Mouse (Mus musculus) heart, postnatal 0 days (tissue): ENCODE measurements at regions not wholly inside any gene's neighbourhood (a gene's known extent, or its start where the extent isn't known, plus 50 kb on each side); places are given as distances from the start of the nearest gene placed in this dataset.
A peak's percentile ranks its signal among the peaks of the same experiment; 100 is the strongest.

ENCODE experiments used
- ATAC-seq: fragments of 200-750 bp; cut with Nextera tagmentation; 2 replicates; pipeline ENCODE4 v1.8.0; 2017; ENCODE audit warnings: low read depth, moderate number of reproducible peaks, moderate library complexity; ENCODE audit not compliant: insufficient read depth
- DNase-seq: peaks from one replicate; pipeline ENCODE4 v3.0.0-alpha.2; 2016; ENCODE audit warnings: low spot score
- H3K27ac ChIP-seq: fragments of 300-500 bp; sonication (generic); 2 replicates; pipeline ENCODE4 v1.5.1; 2014; ENCODE audit warnings: low read depth, mild to moderate bottlenecking
- H3K27me3 ChIP-seq: fragments of 300-500 bp; sonication (generic); 2 replicates; pipeline ENCODE4 v1.6.1; 2014; ENCODE audit warnings: low read length, mixed read lengths; ENCODE audit not compliant: control insufficient read depth, insufficient read depth
- H3K36me3 ChIP-seq: fragments of 300-500 bp; sonication (generic); replicated peaks from 2 replicates; pipeline ENCODE4 v1.6.1; 2014; ENCODE audit warnings: low read length, mixed read lengths; ENCODE audit not compliant: control insufficient read depth, insufficient read depth
- H3K4me1 ChIP-seq: fragments of 300-500 bp; sonication (generic); 2 replicates; pipeline ENCODE4 v1.6.1; 2014; ENCODE audit warnings: antibody characterized with exemption; ENCODE audit not compliant: control insufficient read depth, insufficient read depth
- H3K4me2 ChIP-seq: fragments of 300-500 bp; sonication (generic); 2 replicates; pipeline ENCODE4 v1.6.1; 2014; ENCODE audit warnings: low read depth, mild to moderate bottlenecking, low read length, moderate library complexity
- H3K4me3 ChIP-seq: fragments of 300-500 bp; sonication (generic); 2 replicates; pipeline ENCODE4 v1.5.1; 2014; ENCODE audit warnings: low read depth, low read length
- H3K9ac ChIP-seq: fragments of 300-500 bp; sonication (generic); replicated peaks from 2 replicates; pipeline ENCODE4 v1.6.1; 2014; ENCODE audit warnings: low read depth, low read length, mixed read lengths
- H3K9me3 ChIP-seq: fragments of 300-500 bp; sonication (generic); replicated peaks from 2 replicates; pipeline ENCODE4 v1.6.1; 2016; ENCODE audit warnings: low read length; ENCODE audit not compliant: control insufficient read depth
- CTCF ChIP-seq: IDR thresholded peaks from 2 replicates; pipeline ENCODE4 v1.5.1; 2016; ENCODE audit warnings: antibody characterized with exemption, control low read depth, low read depth
- EP300 ChIP-seq: IDR thresholded peaks from 2 replicates; pipeline ENCODE4 v1.6.1; 2016; ENCODE audit warnings: antibody characterized with exemption, low read depth
- WGBS: fragments of 180-500 bp; shearing (Covaris S2); extraction: QIAGEN DNeasy Blood & Tissue Kit; methylation state at CpG from one replicate; pipeline ENCODE4 v1.1.7; 2014; 5-methylcytosine and 5-hydroxymethylcytosine counted together

GRCm38 (mm10) chr10:117518793-117519669, 110.3 kb upstream of the Cpm start:
- no peaks in the 10 kb centered on the region for H3K4me1 ChIP-seq
- H3K27ac ChIP-seq: no peak overlapping the region
- no peak overlapping the region for H3K9ac ChIP-seq
- 74% methylated on average over 15 of the region's 15 CpGs for WGBS
- no peaks in the 10 kb centered on the region for H3K36me3 ChIP-seq
- DNase-seq (no peak), ATAC-seq (no peak)
- no peaks in the 10 kb centered on the region for H3K27me3 ChIP-seq
- no peaks in the 10 kb centered on the region for H3K9me3 ChIP-seq
- no peak overlapping the region for H3K4me3 ChIP-seq
- H3K4me2 ChIP-seq: no peak overlapping the region
- no peak for TF ChIP-seq CTCF
- TF ChIP-seq EP300: no peak

- Histone ChIP-seq H3K4me3 (no peak overlapping the region), H3K27me3 (no peaks in the 10 kb centered on the region), H3K9ac (no peak overlapping the region), H3K27ac (no peak overlapping the region), H3K4me1 (no peaks in the 10 kb centered on the region), H3K9me3 (no peaks in the 10 kb centered on the region), H3K4me2 (no peak overlapping the region), H3K36me3 (no peaks in the 10 kb centered on the region)
- DNase-seq (no peak), ATAC-seq (no peak)
- TF ChIP-seq EP300 (no peak), CTCF (no peak)
- 47% methylated on average over 14 of the region's 14 CpGs for WGBS
Measured at GRCm38 (mm10) chr10:117517800-117518770, 111.2 kb upstream of the Cpm start.

- H3K27me3 ChIP-seq: no peaks in the 10 kb centered on the region
- 60% methylated on average over 11 of the region's 11 CpGs for WGBS
- no peaks in the 10 kb centered on the region for H3K9me3 ChIP-seq
- no peak overlapping the region for H3K4me2 ChIP-seq
- H3K4me1 ChIP-seq: no peaks in the 10 kb centered on the region
- TF ChIP-seq CTCF: no peak
- no peak overlapping the region for H3K27ac ChIP-seq
- H3K4me3 ChIP-seq: no peak overlapping the region
- H3K36me3 ChIP-seq: no peaks in the 10 kb centered on the region
- no peak for ATAC-seq
- H3K9ac ChIP-seq: no peak overlapping the region
- no peak for DNase-seq
Measured at GRCm38 (mm10) chr10:117517071-117517714, 112.1 kb upstream of the Cpm start.

GRCm38 (mm10) chr10:117516510-117516909, 112.8 kb upstream of the Cpm start:
- DNase-seq (no peak), ATAC-seq (no peak)
- TF ChIP-seq EP300: no peak
- no peak for TF ChIP-seq CTCF
- no peaks in the 10 kb centered on the region for H3K9me3 ChIP-seq
- no peak overlapping the region for H3K4me3 ChIP-seq
- no peaks in the 10 kb centered on the region for H3K36me3 ChIP-seq
- no peaks in the 10 kb centered on the region for H3K4me1 ChIP-seq
- WGBS: 86% methylated on average over 8 of the region's 8 CpGs
- H3K27ac ChIP-seq: no peak overlapping the region
- H3K27me3 ChIP-seq: no peaks in the 10 kb centered on the region
- no peak overlapping the region for H3K4me2 ChIP-seq
- no peak overlapping the region for H3K9ac ChIP-seq

GRCm38 (mm10) chr10:117515777-117516501, 113.4 kb upstream of the Cpm start:
- 64% methylated on average over 9 of the region's 10 CpGs for WGBS
- no peak for DNase-seq
- Histone ChIP-seq H3K36me3 (no peaks in the 10 kb centered on the region), H3K27ac (no peak overlapping the region), H3K9ac (no peak overlapping the region), H3K4me1 (no peaks in the 10 kb centered on the region), H3K4me3 (no peak overlapping the region), H3K4me2 (no peak overlapping the region), H3K9me3 (no peaks in the 10 kb centered on the region), H3K27me3 (no peaks in the 10 kb centered on the region)
- ATAC-seq: no peak; the same call in 1 of the 2 replicates
- TF ChIP-seq CTCF (peak; percentile 63), EP300 (no peak)
